Mouse (Mus musculus): ENCODE data around the gene Mrpl22.

DNA sequence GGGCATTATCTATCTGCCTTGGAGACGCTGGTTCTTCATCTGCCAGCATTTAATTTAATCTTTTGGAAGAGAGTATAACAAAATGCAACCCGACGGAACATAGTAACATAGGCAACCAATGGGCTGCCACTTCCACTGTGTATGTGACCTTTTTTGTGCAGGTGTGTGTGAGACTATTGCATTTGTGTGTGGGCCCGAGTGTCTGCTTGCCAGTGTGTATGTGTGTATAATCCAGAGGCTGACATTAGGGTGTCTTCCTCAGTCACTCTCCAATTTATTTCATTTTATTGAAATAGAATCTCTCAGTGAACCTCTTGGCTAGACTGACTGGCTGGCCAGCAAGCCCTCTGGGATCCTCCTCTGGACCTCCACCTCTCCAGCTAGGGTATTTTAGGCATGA, 28.8 kb downstream of the Mrpl22 start:
- TF ChIP-seq CTCF (conservative IDR thresholded peaks at IDR 0.05; ENCODE audit: low read length) (no peak), POU5F1 (IDR thresholded peaks at IDR 0.05; ENCODE audit: borderline replicate concordance, low read length) (no peak)
